Mouse (Mus musculus) hindbrain, postnatal 0 days (tissue): ENCODE data around the gene Rap1gds1. TPM values are rescaled to one million over a fixed set of nuclear protein-coding genes. Genes with fewer than 3 reads are reported as not detected.
A peak's percentile ranks its signal among the peaks of the same experiment; 100 is the strongest.

Experiments
- ATAC-seq: fragments of 200-750 bp; cut with Nextera tagmentation; 2 replicates; pipeline ENCODE4 v1.8.0; 2017; ENCODE audit warnings: mild to moderate bottlenecking, moderate TSS enrichment, moderate library complexity
- DNase-seq: peaks from one replicate; pipeline ENCODE4 v3.0.0-alpha.2; 2015; ENCODE audit warnings: low spot score
- H3K27ac ChIP-seq: fragments of 300-500 bp; sonication (generic); 2 replicates; pipeline ENCODE4 v1.5.1; 2014; ENCODE audit warnings: mild to moderate bottlenecking
- H3K27me3 ChIP-seq: fragments of 300-500 bp; sonication (generic); 2 replicates; pipeline ENCODE4 v1.6.1; 2014; ENCODE audit warnings: low read length, mixed read lengths; ENCODE audit not compliant: insufficient read depth
- H3K36me3 ChIP-seq: fragments of 300-500 bp; sonication (generic); 2 replicates; pipeline ENCODE4 v1.6.1; 2014; ENCODE audit warnings: low read length, mixed read lengths; ENCODE audit not compliant: insufficient read depth
- H3K4me1 ChIP-seq: fragments of 300-500 bp; sonication (generic); 2 replicates; pipeline ENCODE4 v1.6.1; 2014; ENCODE audit warnings: antibody characterized with exemption, low read length, mixed read lengths; ENCODE audit not compliant: insufficient read depth
- H3K4me2 ChIP-seq: fragments of 300-500 bp; sonication (generic); 2 replicates; pipeline ENCODE4 v1.6.1; 2014; ENCODE audit warnings: low read depth, mild to moderate bottlenecking, low read length, moderate library complexity, mixed read lengths
- H3K4me3 ChIP-seq: fragments of 300-500 bp; sonication (generic); 2 replicates; pipeline ENCODE4 v1.5.1; 2014; ENCODE audit warnings: low read length
- H3K9ac ChIP-seq: fragments of 300-500 bp; sonication (generic); replicated peaks from 2 replicates; pipeline ENCODE4 v1.6.1; 2014; ENCODE audit warnings: mild to moderate bottlenecking, low read length, moderate library complexity, mixed read lengths
- H3K9me3 ChIP-seq: fragments of 300-500 bp; sonication (generic); 2 replicates; pipeline ENCODE4 v1.6.1; 2016; ENCODE audit warnings: low read length, mixed read lengths
- CTCF ChIP-seq: IDR thresholded peaks from 2 replicates; pipeline ENCODE4 v1.5.1; 2016; ENCODE audit warnings: antibody characterized with exemption, control low read depth, low read depth
- WGBS: fragments of 180-500 bp; shearing (Covaris S2); extraction: QIAGEN DNeasy Blood & Tissue Kit; methylation state at CpG from one replicate; pipeline ENCODE4 v1.1.7; 2014; 5-methylcytosine and 5-hydroxymethylcytosine counted together
- polyA plus RNA-seq: library from polyadenylated mRNA; unstranded; fragments of >200 nt; fragmentation: Nextera tagmentation; extraction: Ambion mirVana; gene quantifications from 2 replicates; pipeline ENCODE4 v1.2.1, GENCODE M21; 2015
- total RNA-seq: library from RNA; depleted of rRNA; stranded (reverse); fragments of >200 nt; gene quantifications from 2 replicates; pipeline ENCODE4 v1.2.3, GENCODE M21; 2014

Rap1gds1 gene
- total and polyA plus RNA-seq, 2 experiments from 2014 or later, result 90.6 to 107 TPM

DNA sequence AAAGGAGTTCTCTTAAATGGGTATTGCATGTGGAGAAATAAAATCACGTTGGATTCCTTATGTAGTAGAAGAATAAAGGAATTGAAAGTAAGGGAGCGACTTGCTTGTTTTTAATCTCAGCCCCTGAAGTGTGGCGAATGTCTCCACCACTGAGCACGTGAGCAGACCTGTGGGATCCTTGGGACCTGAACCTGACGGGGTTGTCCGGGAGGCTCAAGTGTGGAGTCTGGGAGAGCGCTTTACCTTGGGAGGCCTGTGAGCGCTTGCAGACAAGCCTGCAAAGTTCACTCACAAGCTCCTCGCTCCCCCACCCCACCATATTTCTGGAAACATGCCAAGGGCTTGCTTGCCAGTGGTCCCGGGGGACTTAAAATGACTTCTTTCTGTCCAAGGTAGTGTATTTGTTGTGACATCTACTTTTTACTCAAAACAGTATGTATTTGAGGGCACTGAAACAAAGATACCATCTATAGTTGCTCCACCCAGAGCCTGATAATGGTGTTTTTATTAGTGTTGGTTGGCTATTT lies 185.2 kb downstream of the Rap1gds1 start:
- 56% methylated on average over 10 of the region's 10 CpGs for WGBS
- Histone ChIP-seq H3K27ac (no peak overlapping the region), H3K4me3 (no peak overlapping the region), H3K9me3 (no peaks in the 10 kb centered on the region), H3K9ac (no peak overlapping the region), H3K36me3 (no peaks in the 10 kb centered on the region; the same call in 1 of the 2 replicates), H3K4me1 (peaks cover 4% of the 10 kb centered on the region; the same call in 1 of the 2 replicates), H3K27me3 (no peaks in the 10 kb centered on the region), H3K4me2 (no peak overlapping the region)
- DNase-seq, result peak; percentile 50
- TF ChIP-seq CTCF, result no peak
- no peak for ATAC-seq

DNA sequence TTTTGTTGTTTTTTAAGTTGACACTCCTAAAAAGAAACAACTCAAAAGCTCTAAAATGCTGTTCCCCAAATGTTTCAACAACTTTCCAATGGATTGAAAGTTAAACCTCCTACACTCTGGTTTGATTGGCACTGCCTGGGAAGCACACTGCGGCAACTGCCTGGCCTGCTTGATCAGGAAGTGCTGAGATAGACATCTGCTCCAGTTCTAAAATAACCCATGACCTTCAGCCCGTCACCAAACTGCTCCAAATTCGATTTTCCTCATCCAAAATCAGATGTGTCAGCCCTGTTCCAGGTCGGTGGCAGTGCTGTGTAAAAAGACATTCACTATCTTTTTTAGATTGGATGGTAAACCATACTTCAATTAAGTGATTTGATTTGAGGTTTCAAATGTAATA lies 185.8 kb downstream of the Rap1gds1 start:
- no peak for TF ChIP-seq CTCF
- no peak overlapping the region for H3K9ac ChIP-seq
- no peaks in the 10 kb centered on the region for H3K36me3 ChIP-seq
- H3K4me2 ChIP-seq, result no peak overlapping the region
- 47% methylated on average over 4 of the region's 4 CpGs for WGBS
- peaks cover 4% of the 10 kb centered on the region; the same call in 1 of the 2 replicates for H3K4me1 ChIP-seq
- no peak overlapping the region for H3K27ac ChIP-seq
- no peaks in the 10 kb centered on the region for H3K9me3 ChIP-seq
- DNase-seq, result peak; percentile 26
- no peaks in the 10 kb centered on the region for H3K27me3 ChIP-seq
- no peak overlapping the region for H3K4me3 ChIP-seq
- ATAC-seq, result 0 out of 2 replicates have a peak, but pooled peaks have one; percentile 41

DNA sequence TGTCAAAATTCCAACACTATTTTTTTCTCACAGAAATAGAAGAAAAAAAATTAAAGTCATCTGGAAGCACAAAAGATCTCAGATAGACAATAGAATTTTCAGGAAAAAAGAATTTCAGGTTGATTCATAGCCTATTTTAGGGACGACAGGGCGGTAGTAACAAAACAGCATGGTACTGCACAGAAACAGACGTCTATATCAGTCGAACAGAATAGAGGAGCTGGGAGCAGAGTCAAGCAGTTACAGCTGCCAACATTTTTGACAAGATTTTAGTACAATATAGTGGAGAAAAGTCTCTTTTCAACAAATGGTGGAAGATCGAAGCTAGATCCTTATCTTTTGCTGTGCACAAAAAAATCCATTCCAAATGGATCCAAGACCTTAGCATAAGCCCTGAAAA lies 188.9 kb downstream of the Rap1gds1 start:
- Histone ChIP-seq H3K9ac (no peak overlapping the region), H3K9me3 (no peaks in the 10 kb centered on the region), H3K36me3 (no peaks in the 10 kb centered on the region), H3K4me1 (no peaks in the 10 kb centered on the region), H3K4me3 (no peak overlapping the region), H3K27ac (no peak overlapping the region), H3K4me2 (no peak overlapping the region), H3K27me3 (no peaks in the 10 kb centered on the region)
- TF ChIP-seq CTCF, result no peak
- no peak for ATAC-seq
- WGBS, result 69% methylated on average over 5 of the region's 5 CpGs
- DNase-seq, result no peak

DNA sequence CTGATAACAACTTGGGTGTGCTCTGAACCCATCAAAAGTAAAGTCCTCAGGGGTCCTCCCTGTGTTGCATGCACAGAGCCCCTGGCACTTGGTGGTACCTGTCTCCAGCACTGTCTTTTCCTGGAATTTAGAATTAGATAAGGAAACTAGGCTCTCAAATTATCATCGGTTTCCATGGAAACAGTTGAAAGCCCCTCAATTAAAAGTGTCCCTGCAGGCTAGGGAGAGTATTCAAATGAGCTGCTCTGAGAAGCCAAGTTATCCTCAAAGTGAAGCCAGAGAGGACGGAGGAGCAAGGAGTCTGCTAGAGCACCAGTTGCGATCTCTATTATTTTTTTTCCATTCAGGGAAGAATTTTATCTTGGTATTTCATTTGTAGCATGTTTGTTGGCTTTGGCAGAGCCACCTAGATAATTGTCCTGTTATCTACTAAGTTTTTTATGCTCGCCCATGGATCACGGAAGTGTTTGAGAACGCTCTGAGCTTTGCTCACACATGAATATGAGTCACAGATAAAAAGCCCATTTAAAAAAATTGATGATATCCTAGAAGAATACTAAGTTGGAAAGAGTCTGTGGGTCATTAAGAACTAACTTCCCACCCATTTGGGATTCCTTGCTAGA lies 193.2 kb downstream of the Rap1gds1 start:
- H3K27me3 ChIP-seq, result no peaks in the 10 kb centered on the region
- no peaks in the 10 kb centered on the region; the same call in 1 of the 2 replicates for H3K36me3 ChIP-seq
- 60% methylated on average over 6 of the region's 6 CpGs for WGBS
- H3K4me2 ChIP-seq, result no peak overlapping the region
- H3K4me1 ChIP-seq, result peaks cover 2% of the 10 kb centered on the region; the same call in 1 of the 2 replicates
- H3K9ac ChIP-seq, result no peak overlapping the region
- no peak overlapping the region for H3K4me3 ChIP-seq
- TF ChIP-seq CTCF, result no peak
- ATAC-seq (peak; percentile 35), DNase-seq (peak; percentile 59)
- H3K27ac ChIP-seq, result no peak overlapping the region
- no peaks in the 10 kb centered on the region for H3K9me3 ChIP-seq

DNA sequence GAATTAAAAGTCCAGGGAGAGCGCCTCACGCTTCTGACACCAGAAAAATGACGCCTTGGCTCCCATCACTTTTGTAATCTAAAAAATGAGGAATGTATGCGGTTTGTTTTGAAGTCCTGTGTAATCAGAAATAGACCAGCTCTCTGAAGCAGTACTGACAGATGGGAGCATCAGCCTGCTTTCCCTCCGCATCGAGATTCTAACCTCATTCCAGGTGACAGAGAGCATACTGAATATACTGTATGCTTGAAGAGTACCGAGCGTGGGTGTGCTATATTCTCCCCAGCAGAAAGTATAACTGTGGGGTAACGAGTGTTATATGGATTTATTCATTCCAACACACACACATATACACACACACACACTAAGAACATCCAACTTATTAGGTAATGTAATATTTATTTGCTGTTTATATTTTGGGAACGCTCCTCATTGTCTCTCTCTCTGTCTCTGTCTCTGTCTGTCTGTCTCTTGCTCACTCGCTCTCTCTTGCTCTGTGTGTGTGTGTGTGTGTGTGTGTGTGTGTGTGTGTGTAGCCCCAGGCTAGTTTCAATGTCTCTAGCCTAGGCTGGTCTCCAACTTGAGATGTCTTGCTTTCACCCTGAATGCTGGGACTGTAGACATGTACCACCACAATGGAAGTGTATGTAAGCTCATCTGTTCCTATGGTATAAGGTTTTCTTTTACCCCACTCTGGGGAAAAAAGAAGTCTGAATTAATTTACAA lies 193.8 kb downstream of the Rap1gds1 start:
- no peak overlapping the region for H3K9ac ChIP-seq
- no peaks in the 10 kb centered on the region for H3K9me3 ChIP-seq
- no peaks in the 10 kb centered on the region; the same call in 1 of the 2 replicates for H3K36me3 ChIP-seq
- H3K27me3 ChIP-seq, result no peaks in the 10 kb centered on the region
- peaks cover 8% of the 10 kb centered on the region; the same call in 1 of the 2 replicates for H3K4me1 ChIP-seq
- ATAC-seq, result 0 out of 2 replicates have a peak, but pooled peaks have one; percentile 1
- H3K4me3 ChIP-seq, result no peak overlapping the region
- TF ChIP-seq CTCF, result no peak
- no peak for DNase-seq
- H3K4me2 ChIP-seq, result no peak overlapping the region
- 75% methylated on average over 11 of the region's 11 CpGs for WGBS
- no peak overlapping the region for H3K27ac ChIP-seq

DNA sequence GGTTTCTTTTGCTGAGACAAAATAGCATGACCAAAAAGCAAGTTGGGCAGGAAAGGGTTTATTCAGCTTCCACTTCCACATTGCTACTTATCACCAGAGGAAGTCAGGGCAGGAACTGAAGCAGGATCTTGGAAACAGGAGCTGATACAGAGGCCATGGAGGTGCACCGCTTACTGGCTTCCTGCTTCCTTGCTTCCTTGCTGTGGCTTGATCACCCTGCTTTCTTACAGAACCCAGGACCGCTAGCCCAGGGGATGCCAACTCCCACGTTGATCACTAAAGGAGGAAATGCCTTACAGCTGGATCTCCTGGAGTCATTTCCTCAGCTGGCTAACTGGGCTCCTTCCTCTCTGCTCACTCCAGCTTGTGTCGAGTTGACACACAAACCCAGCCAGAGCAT lies 197.3 kb downstream of the Rap1gds1 start:
- ATAC-seq, result no peak
- no peak overlapping the region for H3K27ac ChIP-seq

More for the DNA sequence above, 197.3 kb downstream of the Rap1gds1 start:
- no peak for DNase-seq
- TF ChIP-seq CTCF, result no peak
- WGBS, result 72% methylated on average over 4 of the region's 4 CpGs
- Histone ChIP-seq H3K4me2 (no peak overlapping the region), H3K4me3 (no peak overlapping the region), H3K9ac (no peak overlapping the region), H3K9me3 (no peaks in the 10 kb centered on the region), H3K4me1 (peaks cover 10% of the 10 kb centered on the region; the same call in 1 of the 2 replicates), H3K27me3 (no peaks in the 10 kb centered on the region), H3K36me3 (no peaks in the 10 kb centered on the region; the same call in 1 of the 2 replicates)
